Mouse (Mus musculus) hindbrain, embryonic 13.5 days (tissue): ENCODE measurements around the gene Camta1. TPM values are rescaled to one million over a fixed set of nuclear protein-coding genes. Genes with fewer than 3 reads are reported as not detected.

Source experiments
- ATAC-seq: fragments of 200-750 bp; cut with Nextera tagmentation; 2 replicates; pipeline ENCODE4 v1.8.0; 2017; ENCODE audit warnings: moderate TSS enrichment; ENCODE audit not compliant: low FRiP score
- H3K27ac ChIP-seq: fragments of 300-500 bp; sonication (generic); 2 replicates; pipeline ENCODE4 v1.5.1; 2015; ENCODE audit warnings: inconsistent platforms, mild to moderate bottlenecking, moderate library complexity
- H3K27me3 ChIP-seq: fragments of 300-500 bp; sonication (generic); 2 replicates; pipeline ENCODE4 v1.6.1; 2015; ENCODE audit warnings: mild to moderate bottlenecking, inconsistent platforms
- H3K36me3 ChIP-seq: fragments of 300-500 bp; sonication (generic); 2 replicates; pipeline ENCODE4 v1.6.1; 2015; ENCODE audit warnings: mild to moderate bottlenecking, inconsistent platforms
- H3K4me1 ChIP-seq: fragments of 300-500 bp; sonication (generic); replicated peaks from 2 replicates; pipeline ENCODE4 v1.6.1; 2015; ENCODE audit warnings: inconsistent platforms
- H3K4me2 ChIP-seq: fragments of 300-500 bp; sonication (generic); 2 replicates; pipeline ENCODE4 v1.6.1; 2015; ENCODE audit warnings: inconsistent platforms, mild to moderate bottlenecking, moderate library complexity
- H3K4me3 ChIP-seq: fragments of 300-500 bp; sonication (generic); 2 replicates; pipeline ENCODE4 v1.5.1; 2015; ENCODE audit warnings: mild to moderate bottlenecking, inconsistent platforms
- H3K9ac ChIP-seq: fragments of 300-500 bp; sonication (generic); 2 replicates; pipeline ENCODE4 v1.6.1; 2015; ENCODE audit warnings: mild to moderate bottlenecking, inconsistent platforms
- H3K9me3 ChIP-seq: fragments of 300-500 bp; sonication (generic); 2 replicates; pipeline ENCODE4 v1.6.1; 2016; ENCODE audit warnings: inconsistent platforms
- WGBS: fragments of 180-500 bp; shearing (Covaris S2); methylation state at CpG from one replicate; pipeline ENCODE4 v1.1.7; 2015; 5-methylcytosine and 5-hydroxymethylcytosine counted together
- polyA plus RNA-seq: library from polyadenylated mRNA; unstranded; fragments of >200 nt; fragmentation: Nextera tagmentation; extraction: Ambion mirVana; gene quantifications from 2 replicates; pipeline ENCODE4 v1.2.1, GENCODE M21; 2015

Gene Camta1
- polyA plus RNA-seq, 1 experiment from 2014 or later = 159 TPM

GRCm38 (mm10) chr4:150964635-150965554 is 896.8 kb downstream of the Camta1 start:
- Histone ChIP-seq H3K4me2 (peak overlapping the region; percentile 36), H3K9me3 (no peaks in the 10 kb centered on the region), H3K4me1 (peaks cover 4% of the 10 kb centered on the region), H3K36me3 (no peaks in the 10 kb centered on the region), H3K9ac (no peak overlapping the region), H3K4me3 (no peak overlapping the region), H3K27me3 (0 out of 2 replicates have a peak, but pooled peaks cover 5% of the 10 kb centered on the region), H3K27ac (no peak overlapping the region)
- 15% methylated on average over 25 of the region's 25 CpGs for WGBS
- ATAC-seq = no peak

- ATAC-seq = no peak
- H3K4me2 ChIP-seq = no peak overlapping the region
- no peak overlapping the region for H3K27ac ChIP-seq
- H3K4me3 ChIP-seq = no peak overlapping the region
- WGBS = 60% methylated on average over 2 of the region's 2 CpGs
- peaks cover 4% of the 10 kb centered on the region for H3K4me1 ChIP-seq
- H3K36me3 ChIP-seq = no peaks in the 10 kb centered on the region
- no peaks in the 10 kb centered on the region for H3K9me3 ChIP-seq
- no peak overlapping the region for H3K9ac ChIP-seq
- 0 out of 2 replicates have a peak, but pooled peaks cover 5% of the 10 kb centered on the region for H3K27me3 ChIP-seq
Measured at GRCm38 (mm10) chr4:150963711-150964110, 898.0 kb downstream of the Camta1 start.

GRCm38 (mm10) chr4:150962231-150962630 is 899.4 kb downstream of the Camta1 start:
- H3K27ac ChIP-seq = no peak overlapping the region
- ATAC-seq = no peak
- no peak overlapping the region for H3K4me3 ChIP-seq
- H3K36me3 ChIP-seq = no peaks in the 10 kb centered on the region
- no peak overlapping the region for H3K9ac ChIP-seq
- no peaks in the 10 kb centered on the region for H3K9me3 ChIP-seq
- WGBS = 73% methylated on average over 6 of the region's 6 CpGs
- peaks cover 6% of the 10 kb centered on the region for H3K4me1 ChIP-seq
- 0 out of 2 replicates have a peak, but pooled peaks cover 5% of the 10 kb centered on the region for H3K27me3 ChIP-seq
- no peak overlapping the region for H3K4me2 ChIP-seq

- Histone ChIP-seq H3K4me3 (no peak overlapping the region), H3K9ac (no peak overlapping the region), H3K27ac (no peak overlapping the region), H3K27me3 (no peaks in the 10 kb centered on the region), H3K4me1 (peaks cover 11% of the 10 kb centered on the region), H3K4me2 (no peak overlapping the region), H3K9me3 (no peaks in the 10 kb centered on the region), H3K36me3 (no peaks in the 10 kb centered on the region)
- no peak for ATAC-seq
- WGBS = 78% methylated on average over 7 of the region's 7 CpGs
Measured at GRCm38 (mm10) chr4:150958536-150958935, 903.1 kb downstream of the Camta1 start.

- Histone ChIP-seq H3K9me3 (no peaks in the 10 kb centered on the region), H3K27ac (peak overlapping the region; percentile 83), H3K4me1 (peaks cover 11% of the 10 kb centered on the region), H3K27me3 (no peaks in the 10 kb centered on the region), H3K4me3 (no peak overlapping the region), H3K36me3 (no peaks in the 10 kb centered on the region), H3K4me2 (no peak overlapping the region), H3K9ac (no peak overlapping the region)
- WGBS = 24% methylated on average over 1 of the region's 1 CpGs
- no peak for ATAC-seq
Measured at GRCm38 (mm10) chr4:150957106-150957458, 904.6 kb downstream of the Camta1 start.

- Histone ChIP-seq H3K4me3 (no peak overlapping the region), H3K9ac (no peak overlapping the region), H3K4me1 (peaks cover 11% of the 10 kb centered on the region), H3K36me3 (no peaks in the 10 kb centered on the region), H3K4me2 (no peak overlapping the region), H3K9me3 (no peaks in the 10 kb centered on the region), H3K27ac (peak overlapping the region; percentile 83), H3K27me3 (no peaks in the 10 kb centered on the region)
- ATAC-seq = peak; percentile 89
- 51% methylated on average over 13 of the region's 13 CpGs for WGBS
Measured at GRCm38 (mm10) chr4:150956369-150957105, 905.1 kb downstream of the Camta1 start.

GRCm38 (mm10) chr4:150950972-150951371 is 910.7 kb downstream of the Camta1 start:
- Histone ChIP-seq H3K9ac (no peak overlapping the region), H3K4me1 (no peaks in the 10 kb centered on the region), H3K36me3 (no peaks in the 10 kb centered on the region), H3K27me3 (no peaks in the 10 kb centered on the region), H3K27ac (no peak overlapping the region), H3K4me2 (no peak overlapping the region), H3K9me3 (no peaks in the 10 kb centered on the region), H3K4me3 (no peak overlapping the region)
- 91% methylated on average over 10 of the region's 10 CpGs for WGBS
- no peak for ATAC-seq

- Histone ChIP-seq H3K27ac (no peak overlapping the region), H3K36me3 (no peaks in the 10 kb centered on the region), H3K9ac (no peak overlapping the region), H3K4me1 (no peaks in the 10 kb centered on the region), H3K27me3 (no peaks in the 10 kb centered on the region), H3K4me3 (no peak overlapping the region), H3K9me3 (no peaks in the 10 kb centered on the region), H3K4me2 (no peak overlapping the region)
- ATAC-seq = no peak
- 94% methylated on average over 7 of the region's 7 CpGs for WGBS
Measured at GRCm38 (mm10) chr4:150944707-150945106, 917.0 kb downstream of the Camta1 start.

- H3K4me3 ChIP-seq = no peak overlapping the region
- H3K27ac ChIP-seq = no peak overlapping the region
- H3K36me3 ChIP-seq = no peaks in the 10 kb centered on the region
- WGBS = 70% methylated on average over 13 of the region's 13 CpGs
- no peaks in the 10 kb centered on the region for H3K9me3 ChIP-seq
- no peaks in the 10 kb centered on the region for H3K4me1 ChIP-seq
- no peak overlapping the region for H3K4me2 ChIP-seq
- no peak for ATAC-seq
- no peaks in the 10 kb centered on the region for H3K27me3 ChIP-seq
- no peak overlapping the region for H3K9ac ChIP-seq
Measured at GRCm38 (mm10) chr4:150939991-150940651, 921.6 kb downstream of the Camta1 start.

- H3K4me1 ChIP-seq = no peaks in the 10 kb centered on the region
- ATAC-seq = no peak
- H3K36me3 ChIP-seq = no peaks in the 10 kb centered on the region
- H3K4me3 ChIP-seq = no peak overlapping the region
- H3K9ac ChIP-seq = no peak overlapping the region
- WGBS = 65% methylated on average over 14 of the region's 14 CpGs
- H3K27me3 ChIP-seq = no peaks in the 10 kb centered on the region
- no peak overlapping the region for H3K27ac ChIP-seq
- H3K4me2 ChIP-seq = peak overlapping the region; percentile 26
- no peaks in the 10 kb centered on the region for H3K9me3 ChIP-seq
Measured at GRCm38 (mm10) chr4:150938063-150938452, 923.6 kb downstream of the Camta1 start.

- no peaks in the 10 kb centered on the region for H3K36me3 ChIP-seq
- no peak overlapping the region for H3K9ac ChIP-seq
- H3K27me3 ChIP-seq = no peaks in the 10 kb centered on the region
- no peak for ATAC-seq
- H3K4me1 ChIP-seq = no peaks in the 10 kb centered on the region
- no peak overlapping the region for H3K4me3 ChIP-seq
- 86% methylated on average over 16 of the region's 16 CpGs for WGBS
- H3K4me2 ChIP-seq = peak overlapping the region; percentile 26
- no peaks in the 10 kb centered on the region for H3K9me3 ChIP-seq
- no peak overlapping the region for H3K27ac ChIP-seq
Measured at GRCm38 (mm10) chr4:150937293-150938062, 924.2 kb downstream of the Camta1 start.
